Mouse (Mus musculus): ENCODE measurements at regions not wholly inside any gene's neighbourhood (a gene's known extent, or its start where the extent isn't known, plus 50 kb on each side); places are given as distances from the start of the nearest gene placed in this dataset.

DNA sequence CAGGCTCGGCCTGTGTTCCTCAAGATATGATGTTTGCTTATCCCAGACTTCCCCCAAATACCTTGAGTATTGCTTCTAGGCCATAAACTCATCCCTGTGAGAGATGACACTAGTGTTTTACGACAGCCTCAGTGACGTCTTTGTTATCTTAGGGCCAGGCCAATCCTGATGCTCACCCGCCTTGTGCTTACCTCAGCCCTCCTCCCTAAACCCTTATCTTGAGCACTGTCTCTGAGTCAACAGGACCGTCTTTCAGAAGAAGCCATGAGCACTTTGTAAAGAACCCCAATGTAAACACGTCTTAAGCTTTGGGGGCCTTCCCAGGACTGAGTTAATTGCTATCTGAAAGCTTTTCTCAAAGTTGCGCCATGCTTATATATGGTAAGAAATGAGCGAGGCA, 212.3 kb upstream of the Prickle1 start:
- no peaks in the 10 kb centered on the region for H3K4me1 ChIP-seq (ENCODE audit: control insufficient read depth in 1 of 2, insufficient read depth in 2 of 2, low read length in 2 of 2)
- H3K27me3 ChIP-seq (ENCODE audit: control insufficient read depth in 1 of 2, insufficient read depth in 2 of 2, low read length in 2 of 2) = no peaks in the 10 kb centered on the region
- H3K4me3 ChIP-seq (ENCODE audit: control insufficient read depth in 1 of 2, insufficient read depth in 1 of 2, low read depth in 2 of 2, low read length in 2 of 2) = no peak overlapping the region
- TF ChIP-seq ZC3H11A (IDR thresholded peaks at IDR 0.05; ENCODE audit: low read depth, low read length) (no peak), SMC3 (IDR thresholded peaks at IDR 0.05; ENCODE audit: low read depth, low read length) (no peak)
- DNase-seq (ENCODE audit: low read depth, low spot score) = no peak
- no peaks in the 10 kb centered on the region for H3K36me3 ChIP-seq (ENCODE audit: control insufficient read depth in 1 of 2, insufficient read depth in 2 of 2, low read length in 2 of 2)
- H3K9me3 ChIP-seq (replicated peaks; ENCODE audit: insufficient read depth, low read length) = no peaks in the 10 kb centered on the region
- H3K79me2 ChIP-seq (ENCODE audit: control insufficient read depth, insufficient read depth, low read length, poor library complexity) = no peaks in the 10 kb centered on the region
- H3K9ac ChIP-seq (ENCODE audit: control insufficient read depth, low read depth, low read length, poor library complexity, severe bottlenecking) = no peak overlapping the region
- no peak overlapping the region for H3K27ac ChIP-seq (ENCODE audit: control insufficient read depth, low read depth, low read length)

GRCm38 (mm10) chr15:93807505-93807904, 211.8 kb upstream of the Prickle1 start:
- H3K9me3 ChIP-seq (replicated peaks; ENCODE audit: insufficient read depth, low read length) = no peaks in the 10 kb centered on the region
- no peaks in the 10 kb centered on the region for H3K79me2 ChIP-seq (ENCODE audit: control insufficient read depth, insufficient read depth, low read length, poor library complexity)
- H3K4me1 ChIP-seq (ENCODE audit: control insufficient read depth in 1 of 2, insufficient read depth in 2 of 2, low read length in 2 of 2) = no peaks in the 10 kb centered on the region
- DNase-seq (ENCODE audit: low read depth, low spot score) = no peak
- TF ChIP-seq ZC3H11A (IDR thresholded peaks at IDR 0.05; ENCODE audit: low read depth, low read length) = no peak
- TF ChIP-seq GABPA (IDR thresholded peaks at IDR 0.05; ENCODE audit: low read depth, low read length) = no peak
- no peak for TF ChIP-seq HCFC1 (IDR thresholded peaks at IDR 0.05; ENCODE audit: low read depth, low read length)
- TF ChIP-seq MAX (IDR thresholded peaks at IDR 0.05; ENCODE audit: low read length) = no peak
- TF ChIP-seq CHD2 (IDR thresholded peaks at IDR 0.05; ENCODE audit: low read length) = no peak
- no peak for TF ChIP-seq NELFE (IDR thresholded peaks at IDR 0.05; ENCODE audit: low read depth, low read length)
- no peak overlapping the region for H3K4me3 ChIP-seq (ENCODE audit: control insufficient read depth in 1 of 2, insufficient read depth in 1 of 2, low read depth in 2 of 2, low read length in 2 of 2)
- no peaks in the 10 kb centered on the region for H3K36me3 ChIP-seq (ENCODE audit: control insufficient read depth in 1 of 2, insufficient read depth in 2 of 2, low read length in 2 of 2)
- H3K9ac ChIP-seq (ENCODE audit: control insufficient read depth, low read depth, low read length, poor library complexity, severe bottlenecking) = no peak overlapping the region
- H3K27me3 ChIP-seq (ENCODE audit: control insufficient read depth in 1 of 2, insufficient read depth in 2 of 2, low read length in 2 of 2) = no peaks in the 10 kb centered on the region
- no peak overlapping the region for H3K27ac ChIP-seq (ENCODE audit: control insufficient read depth, low read depth, low read length)

DNA sequence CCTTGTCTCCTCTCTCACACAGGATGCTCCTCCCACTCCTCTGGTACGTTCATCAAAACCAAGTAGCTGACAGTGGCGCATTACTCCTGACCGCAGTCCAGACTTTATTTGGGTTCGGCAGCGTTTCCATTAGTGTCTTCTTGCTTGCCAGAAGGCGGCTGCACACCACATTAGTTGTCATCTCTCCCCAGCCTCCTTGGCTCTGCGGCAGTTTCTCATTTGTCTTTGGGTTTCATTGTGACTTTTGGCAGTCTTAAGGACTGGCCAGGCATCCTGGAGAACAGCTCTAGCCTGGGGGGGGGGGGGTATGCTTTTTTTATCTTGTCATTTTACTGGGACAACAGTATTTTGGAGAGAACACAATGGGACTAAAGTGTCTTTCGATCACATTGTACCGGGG, 209.0 kb upstream of the Prickle1 start:
- no peak for DNase-seq (ENCODE audit: low read depth, low spot score)
- no peak overlapping the region for H3K9ac ChIP-seq (ENCODE audit: control insufficient read depth, low read depth, low read length, poor library complexity, severe bottlenecking)
- H3K4me1 ChIP-seq (ENCODE audit: control insufficient read depth in 1 of 2, insufficient read depth in 2 of 2, low read length in 2 of 2) = no peaks in the 10 kb centered on the region
- TF ChIP-seq ZKSCAN1 (IDR thresholded peaks at IDR 0.05; ENCODE audit: low read depth, low read length) (no peak), CHD2 (IDR thresholded peaks at IDR 0.05; ENCODE audit: low read length) (no peak), POLR2AphosphoS2 (IDR thresholded peaks at IDR 0.05; ENCODE audit: low read length) (no peak), MYC (IDR thresholded peaks at IDR 0.05; ENCODE audit: low read depth, low read length) (no peak), TAL1 (IDR thresholded peaks at IDR 0.05; ENCODE audit: low read length) (no peak), GABPA (IDR thresholded peaks at IDR 0.05; ENCODE audit: low read depth, low read length) (no peak), JUND (IDR thresholded peaks at IDR 0.05; ENCODE audit: low read depth, low read length) (no peak), BHLHE40 (IDR thresholded peaks at IDR 0.05; ENCODE audit: borderline replicate concordance, low read depth, low read length) (no peak)
- H3K79me2 ChIP-seq (ENCODE audit: control insufficient read depth, insufficient read depth, low read length, poor library complexity) = no peaks in the 10 kb centered on the region
- H3K36me3 ChIP-seq (ENCODE audit: control insufficient read depth in 1 of 2, insufficient read depth in 2 of 2, low read length in 2 of 2) = no peaks in the 10 kb centered on the region
- H3K27ac ChIP-seq (ENCODE audit: control insufficient read depth, low read depth, low read length) = no peak overlapping the region
- no peak overlapping the region for H3K4me3 ChIP-seq (ENCODE audit: control insufficient read depth in 1 of 2, insufficient read depth in 1 of 2, low read depth in 2 of 2, low read length in 2 of 2)
- H3K27me3 ChIP-seq (ENCODE audit: control insufficient read depth in 1 of 2, insufficient read depth in 2 of 2, low read length in 2 of 2) = no peaks in the 10 kb centered on the region
- no peaks in the 10 kb centered on the region for H3K9me3 ChIP-seq (replicated peaks; ENCODE audit: insufficient read depth, low read length)
